10 mouse cellular contexts compared by ENCODE assay signal in the genomic region with DNA sequence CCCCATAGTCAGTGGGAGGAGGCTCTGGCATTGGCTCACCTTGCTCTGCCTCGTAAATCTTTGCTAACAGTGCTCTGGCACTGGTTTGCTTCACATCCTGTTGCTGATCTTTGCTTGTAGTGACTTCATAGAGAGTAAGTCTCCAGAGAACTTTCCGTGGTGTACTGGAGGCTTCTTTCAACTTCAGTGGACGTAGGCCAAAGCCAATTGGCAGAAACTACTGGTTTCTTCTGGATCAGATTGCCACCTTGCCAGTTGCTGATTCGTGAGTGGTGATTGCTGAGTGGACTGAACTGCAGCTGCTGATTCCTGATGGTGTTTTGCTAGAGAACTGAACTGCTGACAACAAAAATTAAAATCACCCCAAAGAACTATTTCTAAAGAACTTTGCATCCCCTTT.
"Had no signal": no experiment of that assay in that cellular context is flagged by ENCODE, and none has a peak within 500 bp of the region (broad histone marks: within the 10 kb centered on the region; RNA-seq: fewer than 3 reads in every experiment).

No protein-coding gene starts in this region.

- DNase-seq: kidney, adult 9 months; kidney, postnatal 10 days; kidney, postnatal 4 days; right cerebral cortex, postnatal 14 days; thymus, postnatal 4 days had no signal

- H3K36me3 ChIP-seq: limb, embryonic 10.5 days; liver, embryonic 12.5 days; lung, embryonic 15.5 days; midbrain, embryonic 13.5 days had no signal

- H3K27me3 ChIP-seq: liver, embryonic 12.5 days; lung, embryonic 15.5 days; midbrain, embryonic 13.5 days had no signal

- H3K9me3 ChIP-seq: limb, embryonic 10.5 days; liver, embryonic 12.5 days; lung, embryonic 15.5 days; midbrain, embryonic 13.5 days had no signal

- ATAC-seq: liver, embryonic 12.5 days; midbrain, embryonic 13.5 days had no signal

- H3K4me2 ChIP-seq: liver, embryonic 12.5 days; lung, embryonic 15.5 days; midbrain, embryonic 13.5 days had no signal

- H3K4me1 ChIP-seq: limb, embryonic 10.5 days; liver, embryonic 12.5 days; lung, embryonic 15.5 days; midbrain, embryonic 13.5 days had no signal

- H3K27ac ChIP-seq: layer of hippocampus, adult 2 months; limb, embryonic 10.5 days; liver, embryonic 12.5 days; lung, embryonic 15.5 days; midbrain, embryonic 13.5 days had no signal

- H3K4me3 ChIP-seq: layer of hippocampus, adult 2 months; limb, embryonic 10.5 days; liver, embryonic 12.5 days; lung, embryonic 15.5 days; midbrain, embryonic 13.5 days had no signal

- H3K9ac ChIP-seq: liver, embryonic 12.5 days; lung, embryonic 15.5 days; midbrain, embryonic 13.5 days had no signal
